Comparison of ENCODE assay signal across 7 mouse cellular contexts in the genomic region with DNA sequence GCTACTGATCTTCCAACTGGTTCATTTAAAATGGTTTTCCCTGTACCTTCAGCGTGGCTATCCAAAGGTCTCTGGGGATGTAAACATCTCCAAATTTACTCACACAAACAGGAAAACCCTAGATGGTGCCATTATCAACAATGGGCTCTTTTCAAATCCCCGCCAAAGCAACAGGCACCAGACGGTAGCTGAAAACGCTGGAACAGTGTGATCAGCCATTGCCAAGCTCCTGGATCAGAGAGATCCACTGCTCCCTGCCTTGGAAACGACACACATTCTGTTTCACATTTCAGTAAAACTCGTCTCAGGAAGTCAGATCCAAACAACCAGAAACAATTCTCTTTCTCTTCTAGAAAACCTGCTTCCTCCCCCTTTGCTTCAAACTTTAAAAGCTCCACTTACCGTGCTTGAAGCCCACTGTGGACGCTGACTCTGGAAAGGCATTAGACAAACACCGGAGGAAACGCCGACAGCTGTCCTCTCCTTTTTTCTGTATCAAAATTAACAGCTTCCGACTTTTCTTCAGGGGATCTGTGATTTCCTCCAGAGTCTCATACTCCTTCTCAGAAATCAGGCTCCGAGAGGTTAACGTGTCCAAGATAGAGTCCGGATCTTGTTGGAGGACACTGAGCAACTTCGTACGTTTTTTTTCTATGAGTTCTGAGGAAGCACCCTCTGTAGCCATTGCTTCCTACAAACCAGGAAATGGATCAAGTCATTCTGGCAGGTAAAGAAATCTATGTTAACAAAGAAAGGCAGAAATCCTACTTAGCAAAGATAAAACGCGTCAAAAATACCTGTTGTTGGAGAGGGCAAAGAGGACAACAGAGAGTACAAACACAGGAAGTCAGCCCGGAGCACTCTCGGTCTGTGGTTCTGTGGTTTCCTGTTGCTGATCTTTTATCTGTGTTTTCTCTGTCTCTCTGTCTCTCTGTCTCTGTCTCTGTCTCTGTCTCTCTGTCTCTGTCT. TPM values are rescaled to one million over a fixed set of nuclear protein-coding genes. Genes with fewer than 3 reads are reported as not detected.
DNase-seq lines count a peak whose midpoint lies in the region; ATAC-seq lines count a peak whose summit lies in the region.

TSS of gene Card6 (minus strand) at position 854 of the 969 bp plus-strand sequence.

- no peaks in the 10 kb centered on the region for H3K27me3 ChIP-seq in heart, embryonic 13.5 days (replicated peaks)

- H3K9me3 ChIP-seq in heart, embryonic 13.5 days: no peaks in the 10 kb centered on the region

- ATAC-seq in heart, embryonic 13.5 days (ENCODE audit: extremely low read depth, insufficient number of reproducible peaks, low FRiP score, low TSS enrichment): no peak
- peak; percentile 69; the same call in 1 of the 2 replicates for ATAC-seq in monocyte, adult 5-6 weeks (replicated peaks; ENCODE audit: insufficient number of reproducible peaks, low FRiP score, low TSS enrichment, poor library complexity, severe bottlenecking)

- peak within 1 kb of the TSS; percentile 67 for H3K9ac ChIP-seq in heart, embryonic 13.5 days

- H3K4me3 ChIP-seq in heart, embryonic 13.5 days: peak within 1 kb of the TSS; percentile 51

- peak within 1 kb of the TSS; percentile 59 for H3K4me2 ChIP-seq in heart, embryonic 13.5 days

- H3K4me1 ChIP-seq in heart, embryonic 13.5 days: no peaks in the 10 kb centered on the region; the same call in 1 of the 2 replicates

- 41% methylated on average over 21 of the region's 21 CpGs for WGBS in heart, embryonic 13.5 days

- H3K27ac ChIP-seq in heart, embryonic 13.5 days (replicated peaks): peak within 1 kb of the TSS; percentile 45

- H3K36me3 ChIP-seq in heart, embryonic 13.5 days: peaks cover 8% of the 10 kb centered on the region

- peak; percentile 66 to 71 for DNase-seq in B cell, adult 2 months
- peak; percentile 61 to 74 for DNase-seq in CD8-positive naive resting alpha-beta T cell, adult 2 months (ENCODE audit: low read depth in 2 of 2, low spot score in 2 of 2)
- DNase-seq in layer of hippocampus, adult 9-10 months (ENCODE audit: low spot score): peak; percentile 22
- no peak for DNase-seq in cerebellum, postnatal 36 days
- DNase-seq in urinary bladder, postnatal 14 days (ENCODE audit: low spot score): no peak

RNA-seq across cellular contexts. Expression of gene Card6, which starts in this region (rescaled TPM):
- polyA plus RNA-seq in heart, embryonic 13.5 days (2015; fragmentation: Nextera tagmentation; extraction: Ambion mirVana): 2.0 and 2.4 TPM in 2 replicates
- total RNA-seq in monocyte, adult 5-6 weeks (2017): 8.2 to 42.9 TPM (median 22.5 TPM) in 3 replicates

Comparison
In these comparisons a context has a peak if more than half of its experiments do, and no peak if none do; other contexts are left out.
1. DNase-seq: peak in B cell, adult 2 months (2 of 2), CD8-positive naive resting alpha-beta T cell, adult 2 months (2 of 2) and layer of hippocampus, adult 9-10 months (single experiment); none in cerebellum, postnatal 36 days (0 of 2) and urinary bladder, postnatal 14 days (single experiment).